Mouse (Mus musculus): ENCODE data around the gene Gm10409. TPM values are rescaled to one million over a fixed set of nuclear protein-coding genes. Genes with fewer than 3 reads are reported as not detected.
"Not testable (repeated sequence)": the region's sequence is repeated elsewhere in the genome, so short reads cannot be mapped to it uniquely, and the experiment has no call there.

The Gm10409 gene
- polyA plus RNA-seq (2016; fragmentation: Nextera tagmentation; extraction: Ambion mirVana), result 5.0 and 6.3 TPM in 2 replicates

DNA sequence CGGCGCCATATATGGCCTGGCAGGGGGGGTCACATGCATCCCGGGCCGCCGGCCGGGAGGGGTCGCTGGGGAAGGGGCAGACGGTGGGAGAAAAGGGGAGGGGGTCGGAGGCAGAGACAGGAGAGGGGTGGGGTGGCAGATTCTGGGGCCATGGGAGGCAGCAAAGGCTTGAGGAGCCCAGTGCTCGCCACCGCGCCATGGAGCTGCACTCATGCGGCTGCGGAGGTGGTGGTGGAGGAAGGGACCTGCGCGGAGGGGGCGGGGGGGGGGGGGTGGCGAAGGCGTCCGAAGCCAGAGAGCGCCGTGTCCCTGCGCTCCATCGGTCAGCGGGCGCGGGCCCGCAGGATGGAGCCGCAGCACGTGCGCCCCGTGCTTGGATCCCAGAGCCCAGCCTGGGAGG is at the start of gene Gm10409:
TSS of gene Gm10409 (plus strand) at position 301 of the 400 bp plus-strand sequence.
- not testable (repeated sequence) for DNase-seq (ENCODE audit: low spot score); H3K36me3 ChIP-seq; H3K27ac ChIP-seq; H3K4me3 ChIP-seq; H3K27me3 ChIP-seq (ENCODE audit: insufficient read depth, poor library complexity, severe bottlenecking); H3K9me3 ChIP-seq; H3K4me1 ChIP-seq
- no CpG with 5 or more reads among the region's 32 CpGs for WGBS

DNA sequence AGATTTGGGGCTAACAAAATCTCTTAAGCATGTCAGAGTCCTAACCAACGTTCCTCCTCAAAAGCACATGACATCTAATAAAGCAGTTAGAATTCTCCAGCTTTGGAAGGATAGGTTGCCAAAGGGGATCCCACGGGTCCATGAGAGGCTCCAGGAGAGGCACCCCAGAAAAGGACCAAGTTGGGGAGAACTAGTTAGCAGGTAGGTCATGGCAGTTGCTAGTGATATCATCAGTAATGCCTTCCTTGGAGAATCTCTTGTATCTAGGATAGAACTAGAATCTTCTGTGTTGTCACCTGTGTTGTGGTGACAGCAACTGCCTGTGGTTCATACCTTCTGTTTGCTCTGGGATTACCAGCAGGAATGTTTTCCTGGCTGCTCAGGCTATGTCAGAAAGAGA is 17.6 kb upstream of the Gm10409 start, which contains the start of gene Gm10413:
TSS of gene Gm10413 (plus strand) at position 301 of the 400 bp plus-strand sequence.
- H3K27me3 ChIP-seq (ENCODE audit: insufficient read depth, poor library complexity, severe bottlenecking); H3K4me1 ChIP-seq; DNase-seq (ENCODE audit: low spot score); H3K9me3 ChIP-seq; H3K36me3 ChIP-seq; H3K4me3 ChIP-seq; H3K27ac ChIP-seq: not testable (repeated sequence)
- WGBS, result no CpG with 5 or more reads among the region's 2 CpGs

DNA sequence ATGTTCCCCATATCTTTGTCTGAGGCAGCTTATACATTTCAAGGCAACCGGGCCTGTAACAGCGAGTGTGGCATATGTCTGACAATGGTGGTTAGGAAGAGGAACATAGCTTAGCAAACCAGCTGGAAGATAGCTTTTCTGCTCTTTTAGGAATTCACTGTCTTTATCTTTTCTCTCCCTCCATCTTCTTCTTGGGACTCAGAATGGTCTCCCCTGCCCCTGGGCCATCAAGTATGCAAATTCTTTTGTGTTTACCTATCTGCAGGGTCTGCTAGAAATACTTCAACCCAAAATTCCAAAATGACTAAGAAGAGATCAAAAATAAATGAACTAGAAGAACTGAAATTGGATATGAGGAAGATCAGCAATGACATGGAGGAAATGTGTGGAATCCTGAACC is 15.4 kb downstream of the Gm10409 start, which contains the start of gene Gm3005:
TSS of gene Gm3005 (plus strand) at position 301 of the 400 bp plus-strand sequence.
- H3K4me3 ChIP-seq; H3K27ac ChIP-seq; H3K4me1 ChIP-seq; H3K36me3 ChIP-seq; H3K27me3 ChIP-seq (ENCODE audit: insufficient read depth, poor library complexity, severe bottlenecking); H3K9me3 ChIP-seq; DNase-seq (ENCODE audit: low spot score): not testable (repeated sequence)
- WGBS, result no CpG with 5 or more reads among the region's 2 CpGs

DNA sequence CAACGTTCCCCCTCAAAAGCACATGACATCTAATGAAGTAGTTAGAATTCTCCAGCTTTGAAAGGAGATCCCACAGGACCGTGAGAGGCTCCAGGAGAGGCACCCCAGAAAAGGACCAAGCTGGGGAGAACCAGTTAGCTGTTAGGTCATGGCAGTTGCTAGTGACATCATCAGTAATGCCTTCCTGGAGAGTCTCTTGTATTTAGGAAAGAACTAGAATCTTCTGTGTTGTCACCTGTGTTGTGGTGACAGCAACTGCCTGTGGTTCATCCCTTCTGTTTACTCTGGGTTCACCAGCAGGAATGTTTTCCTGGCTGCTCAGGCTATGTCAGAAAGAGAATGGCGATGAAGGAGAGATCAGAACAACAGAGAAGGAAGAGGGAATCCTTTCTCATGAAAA is 36.7 kb downstream of the Gm10409 start, which contains the start of gene Gm10408:
TSS of gene Gm10408 (plus strand) at position 301 of the 400 bp plus-strand sequence.
- not testable (repeated sequence) for H3K4me1 ChIP-seq; H3K9me3 ChIP-seq; DNase-seq (ENCODE audit: low spot score); H3K27ac ChIP-seq; H3K4me3 ChIP-seq; H3K27me3 ChIP-seq (ENCODE audit: insufficient read depth, poor library complexity, severe bottlenecking); H3K36me3 ChIP-seq
- WGBS, result no CpG with 5 or more reads among the region's 3 CpGs

Other genes with a start within 250 kb of the Gm10409 start
- 0.17 and 0.39 TPM in 2 replicates for gene Gm5795, start 224.4 kb upstream of the Gm10409 start, polyA plus RNA-seq (2016; fragmentation: Nextera tagmentation; extraction: Ambion mirVana)
- 45.8 and 49.8 TPM in 2 replicates for gene D830030K20Rik, start 204.1 kb upstream of the Gm10409 start, polyA plus RNA-seq (2016; fragmentation: Nextera tagmentation; extraction: Ambion mirVana)
- not detected in 2 replicates for gene Gm2956, start 80.0 kb upstream of the Gm10409 start, polyA plus RNA-seq (2016; fragmentation: Nextera tagmentation; extraction: Ambion mirVana)
- not detected in 2 replicates for gene Gm10413, start 17.5 kb upstream of the Gm10409 start, polyA plus RNA-seq (2016; fragmentation: Nextera tagmentation; extraction: Ambion mirVana)
- 9.5 and 13.3 TPM in 2 replicates for gene Gm3005, start 15.5 kb downstream of the Gm10409 start, polyA plus RNA-seq (2016; fragmentation: Nextera tagmentation; extraction: Ambion mirVana)
- not detected in 2 replicates for gene Gm10408, start 36.8 kb downstream of the Gm10409 start, polyA plus RNA-seq (2016; fragmentation: Nextera tagmentation; extraction: Ambion mirVana)
- not detected in 2 replicates for gene Gm3012, start 221.9 kb downstream of the Gm10409 start, polyA plus RNA-seq (2016; fragmentation: Nextera tagmentation; extraction: Ambion mirVana)
- gene Gm3020, start 239.4 kb downstream of the Gm10409 start, polyA plus RNA-seq (2016; fragmentation: Nextera tagmentation; extraction: Ambion mirVana), result 5.0 and 6.3 TPM in 2 replicates